13 mouse cellular contexts compared by ENCODE assay signal in genomic region chr11:75298491-75298890, GRCm38 (mm10). TPM values are rescaled to one million over a fixed set of nuclear protein-coding genes. Genes with fewer than 3 reads are reported as not detected.
DNase-seq lines count a peak whose midpoint lies in the region; ATAC-seq and TF ChIP-seq lines count a peak whose summit lies in the region.
"Had no signal": no experiment of that assay in that cellular context is flagged by ENCODE, and none has a peak within 500 bp of the region (broad histone marks: within the 10 kb centered on the region; RNA-seq: fewer than 3 reads in every experiment).

No protein-coding gene starts in this region.

- no peak overlapping the region for H3K4me3 ChIP-seq in heart, embryonic 13.5 days
- H3K4me3 ChIP-seq in liver, adult 2 months (ENCODE audit: insufficient read depth, low read depth, low read length) = no peak overlapping the region
- H3K4me3 ChIP-seq in liver, embryonic 11.5 days (ENCODE audit: low read depth, low read length) = no peak overlapping the region
- H3K4me3 ChIP-seq in heart, embryonic 15.5 days = no peak overlapping the region
- H3K4me3 ChIP-seq in forebrain, embryonic 16.5 days (replicated peaks; ENCODE audit: low read length) = no peak overlapping the region
- H3K4me3 ChIP-seq: gastrocnemius, adult 2 months; lung, embryonic 15.5 days had no signal

- no peaks in the 10 kb centered on the region for H3K9me3 ChIP-seq in heart, embryonic 13.5 days
- H3K9me3 ChIP-seq in liver, embryonic 11.5 days (ENCODE audit: control insufficient read depth, low read length) = no peaks in the 10 kb centered on the region
- no peaks in the 10 kb centered on the region for H3K9me3 ChIP-seq in heart, embryonic 15.5 days (replicated peaks)
- H3K9me3 ChIP-seq in forebrain, embryonic 16.5 days (ENCODE audit: control insufficient read depth, low read length) = no peaks in the 10 kb centered on the region
- H3K9me3 ChIP-seq: lung, embryonic 15.5 days had no signal

- peak overlapping the region; percentile 34 for H3K9ac ChIP-seq in heart, embryonic 13.5 days
- H3K9ac ChIP-seq in liver, adult 2 months (ENCODE audit: low read depth, low read length) = no peak overlapping the region
- H3K9ac ChIP-seq in liver, embryonic 11.5 days (ENCODE audit: low read depth, low read length) = no peak overlapping the region
- 0 out of 2 replicates have a peak overlapping the region, but pooled peaks have one; percentile 2 for H3K9ac ChIP-seq in heart, embryonic 15.5 days
- H3K9ac ChIP-seq in forebrain, embryonic 16.5 days (replicated peaks; ENCODE audit: low read depth, low read length) = no peak overlapping the region
- H3K9ac ChIP-seq: forebrain, postnatal 0 days; lung, embryonic 15.5 days had no signal

- TF ChIP-seq POLR2A in liver, adult 2 months (IDR thresholded peaks at IDR 0.05; ENCODE audit: extremely low read depth, insufficient read depth, low read length) = no peak

- no peak for DNase-seq in heart, adult 8-10 months (ENCODE audit: low spot score)
- DNase-seq in liver, adult 2 months (ENCODE audit: extremely low read depth, low read depth, low spot score) = peak; percentile 64
- DNase-seq in liver, embryonic 11.5 days (ENCODE audit: low spot score) = no peak
- DNase-seq in kidney, postnatal 25 days = peak; percentile 64 to 82
- DNase-seq: cerebellum, adult 11 months; cerebellum, postnatal 25 days; forebrain, postnatal 0 days; gastrocnemius, adult 2 months; liver had no signal

- H3K79me2 ChIP-seq in liver, adult 2 months (ENCODE audit: control insufficient read depth, insufficient read depth, low read length) = no peaks in the 10 kb centered on the region

- WGBS in heart, embryonic 13.5 days = 21% methylated on average over 11 of the region's 11 CpGs
- WGBS in liver, adult 2 months = 30% methylated on average over 11 of the region's 11 CpGs
- 67% methylated on average over 11 of the region's 11 CpGs for WGBS in liver, embryonic 11.5 days
- 28% methylated on average over 11 of the region's 11 CpGs for WGBS in heart, embryonic 15.5 days
- WGBS in forebrain, embryonic 16.5 days = 60% methylated on average over 11 of the region's 11 CpGs

- peak overlapping the region; percentile 83 for H3K27ac ChIP-seq in heart, embryonic 13.5 days (replicated peaks)
- no peak overlapping the region for H3K27ac ChIP-seq in liver, adult 2 months (replicated peaks; ENCODE audit: insufficient read depth, low read depth, low read length)
- no peak overlapping the region for H3K27ac ChIP-seq in liver, embryonic 11.5 days (ENCODE audit: low read depth, low read length)
- peak overlapping the region; percentile 82 for H3K27ac ChIP-seq in heart, embryonic 15.5 days
- no peak overlapping the region for H3K27ac ChIP-seq in forebrain, embryonic 16.5 days (ENCODE audit: low read length)
- H3K27ac ChIP-seq: gastrocnemius, adult 2 months; lung, embryonic 15.5 days had no signal

- H3K27me3 ChIP-seq in heart, embryonic 13.5 days (replicated peaks) = peaks cover 5% of the 10 kb centered on the region; the same call in 1 of the 2 replicates
- H3K27me3 ChIP-seq in liver, adult 2 months (ENCODE audit: control insufficient read depth, insufficient read depth, low read length) = no peaks in the 10 kb centered on the region
- no peaks in the 10 kb centered on the region; the same call in 1 of the 2 replicates for H3K27me3 ChIP-seq in liver, embryonic 11.5 days (replicated peaks; ENCODE audit: control insufficient read depth, insufficient read depth, low read length)
- no peaks in the 10 kb centered on the region for H3K27me3 ChIP-seq in heart, embryonic 15.5 days
- H3K27me3 ChIP-seq in forebrain, embryonic 16.5 days (replicated peaks; ENCODE audit: control insufficient read depth, insufficient read depth, low read length) = no peaks in the 10 kb centered on the region

- ATAC-seq in heart, embryonic 13.5 days (ENCODE audit: extremely low read depth, insufficient number of reproducible peaks, low FRiP score, low TSS enrichment) = no peak
- no peak for ATAC-seq in liver, embryonic 11.5 days (replicated peaks; ENCODE audit: low FRiP score)
- no peak for ATAC-seq in heart, embryonic 15.5 days (replicated peaks; ENCODE audit: insufficient number of reproducible peaks, insufficient read depth, low FRiP score, low read depth)
- no peak for ATAC-seq in forebrain, embryonic 16.5 days
- ATAC-seq: forebrain, postnatal 0 days had no signal

- peaks cover 56% of the 10 kb centered on the region for H3K4me1 ChIP-seq in heart, embryonic 13.5 days
- peaks cover 5% of the 10 kb centered on the region for H3K4me1 ChIP-seq in liver, adult 2 months (ENCODE audit: control insufficient read depth, insufficient read depth, low read length)
- peaks cover 35% of the 10 kb centered on the region for H3K4me1 ChIP-seq in liver, embryonic 11.5 days (replicated peaks; ENCODE audit: control insufficient read depth, insufficient read depth, low read length)
- H3K4me1 ChIP-seq in heart, embryonic 15.5 days (replicated peaks) = peaks cover 49% of the 10 kb centered on the region
- H3K4me1 ChIP-seq in forebrain, embryonic 16.5 days (replicated peaks; ENCODE audit: control insufficient read depth, insufficient read depth, low read length) = peaks cover 17% of the 10 kb centered on the region

- no peak overlapping the region; the same call in 1 of the 2 replicates for H3K4me2 ChIP-seq in heart, embryonic 13.5 days
- H3K4me2 ChIP-seq in liver, embryonic 11.5 days = no peak overlapping the region
- H3K4me2 ChIP-seq in heart, embryonic 15.5 days = no peak overlapping the region
- no peak overlapping the region for H3K4me2 ChIP-seq in forebrain, embryonic 16.5 days (ENCODE audit: low read length)
- H3K4me2 ChIP-seq: lung, embryonic 15.5 days had no signal

- TF ChIP-seq CTCF in liver, adult 2 months (IDR thresholded peaks at IDR 0.05; ENCODE audit: low read depth, low read length) = no peak

- peaks cover 42% of the 10 kb centered on the region for H3K36me3 ChIP-seq in heart, embryonic 13.5 days
- H3K36me3 ChIP-seq in liver, adult 2 months (ENCODE audit: control insufficient read depth, insufficient read depth, low read length) = peaks cover 5% of the 10 kb centered on the region
- peaks cover 23% of the 10 kb centered on the region for H3K36me3 ChIP-seq in liver, embryonic 11.5 days (ENCODE audit: control insufficient read depth, insufficient read depth, low read length)
- peaks cover 21% of the 10 kb centered on the region for H3K36me3 ChIP-seq in heart, embryonic 15.5 days
- H3K36me3 ChIP-seq in forebrain, embryonic 16.5 days (ENCODE audit: control insufficient read depth, insufficient read depth) = peaks cover 8% of the 10 kb centered on the region; the same call in 1 of the 2 replicates

RNA-seq across cellular contexts. Expression of gene Rpa1, which starts 49.6 kb away (rescaled TPM):
- polyA plus RNA-seq in heart, embryonic 13.5 days (2015; fragmentation: Nextera tagmentation; extraction: Ambion mirVana) = 85.8 and 88.4 TPM in 2 replicates
- total RNA-seq in heart, adult 8-10 months (2022) = 10 to 100 TPM; 62.6 to 69.4 (median 67.4) TPM
- 19.9 and 21.4 TPM in 2 replicates for total RNA-seq in liver, adult 2 months (2014; rRNA removed)
- polyA plus RNA-seq in liver, adult 2 months (2012; rRNA removed) = 10.3 and 10.5 TPM in 2 replicates
- 149 and 154 TPM in 2 replicates for polyA plus RNA-seq in liver, embryonic 11.5 days (2014; fragmentation: Nextera tagmentation; extraction: Ambion mirVana)
- 83.6 and 86.2 TPM in 2 replicates for polyA plus RNA-seq in heart, embryonic 15.5 days (2015; fragmentation: Nextera tagmentation; extraction: Ambion mirVana)
- polyA plus RNA-seq in forebrain, embryonic 16.5 days (2015; fragmentation: Nextera tagmentation; extraction: Ambion mirVana) = 67.1 and 71.5 TPM in 2 replicates

RNA-seq across cellular contexts. Expression of gene Smyd4, which starts 49.7 kb away (rescaled TPM):
- 12.9 and 13.1 TPM in 2 replicates for polyA plus RNA-seq in heart, embryonic 13.5 days (2015; fragmentation: Nextera tagmentation; extraction: Ambion mirVana)
- total RNA-seq in heart, adult 8-10 months (2022) = 10 to 100 TPM in 1 of 4 experiments, 1 to 10 TPM in 3; 5.7 to 10.1 (median 8.3) TPM
- 1.8 and 2.5 TPM in 2 replicates for total RNA-seq in liver, adult 2 months (2014; rRNA removed)
- polyA plus RNA-seq in liver, adult 2 months (2012; rRNA removed) = 0.93 and 1.1 TPM in 2 replicates
- 10.4 and 10.9 TPM in 2 replicates for polyA plus RNA-seq in liver, embryonic 11.5 days (2014; fragmentation: Nextera tagmentation; extraction: Ambion mirVana)
- polyA plus RNA-seq in heart, embryonic 15.5 days (2015; fragmentation: Nextera tagmentation; extraction: Ambion mirVana) = 12.3 and 13.4 TPM in 2 replicates
- 15.0 and 19.0 TPM in 2 replicates for polyA plus RNA-seq in forebrain, embryonic 16.5 days (2015; fragmentation: Nextera tagmentation; extraction: Ambion mirVana)

Comparison
In these comparisons a context has a peak if more than half of its experiments do, and no peak if none do; other contexts are left out.
1. DNase-seq: peak in liver, adult 2 months (single experiment) and kidney, postnatal 25 days (2 of 2); none in heart, adult 8-10 months (single experiment) and liver, embryonic 11.5 days (single experiment).
2. H3K27ac ChIP-seq: peak in heart, embryonic 13.5 days (single experiment) and heart, embryonic 15.5 days (single experiment); none in liver, adult 2 months (single experiment), liver, embryonic 11.5 days (single experiment) and forebrain, embryonic 16.5 days (single experiment).
3. H3K9ac ChIP-seq: peak in heart, embryonic 13.5 days (single experiment) and heart, embryonic 15.5 days (single experiment); none in liver, adult 2 months (single experiment), liver, embryonic 11.5 days (single experiment) and forebrain, embryonic 16.5 days (single experiment).